Mouse (Mus musculus) forebrain, embryonic 10.5 days (tissue): Measurements from ENCODE around the gene Dnmt3l. TPM values are rescaled to one million over a fixed set of nuclear protein-coding genes. Genes with fewer than 3 reads are reported as not detected.
"Not testable (repeated sequence)": the region's sequence is repeated elsewhere in the genome, so short reads cannot be mapped to it uniquely, and the experiment has no call there.

Experiments used
- DNase-seq: peaks from one replicate; pipeline ENCODE4 v3.0.0-alpha.2; 2017; ENCODE audit warnings: low spot score; ENCODE audit errors: extremely low spot score
- H3K27ac ChIP-seq: fragments of 300-500 bp; sonication (generic); 2 replicates; pipeline ENCODE4 v1.5.1; 2016; ENCODE audit warnings: mild to moderate bottlenecking
- H3K27me3 ChIP-seq: fragments of 300-500 bp; sonication (generic); 2 replicates; pipeline ENCODE4 v1.6.1; 2016; ENCODE audit warnings: mild to moderate bottlenecking; ENCODE audit not compliant: poor library complexity, severe bottlenecking
- H3K36me3 ChIP-seq: fragments of 300-500 bp; sonication (generic); replicated peaks from 2 replicates; pipeline ENCODE4 v1.6.1; 2016; ENCODE audit warnings: mild to moderate bottlenecking, moderate library complexity
- H3K4me1 ChIP-seq: fragments of 300-500 bp; sonication (generic); 2 replicates; pipeline ENCODE4 v1.6.1; 2016
- H3K4me3 ChIP-seq: fragments of 300-500 bp; sonication (generic); 2 replicates; pipeline ENCODE4 v1.5.1; 2016; ENCODE audit warnings: mild to moderate bottlenecking, moderate library complexity
- H3K9me3 ChIP-seq: fragments of 300-500 bp; sonication (generic); 2 replicates; pipeline ENCODE4 v1.6.1; 2016; ENCODE audit warnings: mild to moderate bottlenecking, moderate library complexity
- WGBS: fragments of 180-500 bp; shearing (Covaris S2); methylation state at CpG from one replicate; pipeline ENCODE4 v1.1.7; 2016; 5-methylcytosine and 5-hydroxymethylcytosine counted together
- polyA plus RNA-seq: library from polyadenylated mRNA; unstranded; fragments of >200 nt; fragmentation: Nextera tagmentation; extraction: Ambion mirVana; gene quantifications from 2 replicates; pipeline ENCODE4 v1.2.1, GENCODE M21; 2016

The Dnmt3l gene
- polyA plus RNA-seq, 1 experiment from 2014 or later, result not detected

DNA sequence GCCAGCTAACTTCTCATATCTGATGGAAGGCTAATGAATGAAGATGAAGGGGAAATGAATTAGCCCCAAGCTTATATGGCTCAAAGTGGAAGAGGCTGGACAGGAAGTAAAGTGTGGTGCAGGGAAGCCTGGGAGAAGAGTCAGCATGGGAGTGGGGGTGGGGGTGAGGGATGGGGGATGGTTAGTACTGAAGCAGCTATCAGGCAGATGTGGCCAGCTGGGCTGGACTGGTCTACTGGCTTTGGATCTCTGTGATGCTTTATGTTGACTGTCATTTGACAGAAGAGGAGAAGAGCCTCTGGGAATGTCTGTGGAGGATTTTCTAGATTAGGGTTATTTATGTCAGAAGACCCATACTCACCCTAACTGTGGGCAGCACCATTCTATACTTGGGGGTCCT, 53.5 kb downstream of the Dnmt3l start:
- peaks cover 2% of the 10 kb centered on the region; the same call in 1 of the 2 replicates for H3K9me3 ChIP-seq
- no peaks in the 10 kb centered on the region for H3K27me3 ChIP-seq
- no peak overlapping the region for H3K4me3 ChIP-seq
- no peaks in the 10 kb centered on the region for H3K36me3 ChIP-seq
- no peak for DNase-seq
- H3K4me1 ChIP-seq, result no peaks in the 10 kb centered on the region
- no peak overlapping the region for H3K27ac ChIP-seq

DNA sequence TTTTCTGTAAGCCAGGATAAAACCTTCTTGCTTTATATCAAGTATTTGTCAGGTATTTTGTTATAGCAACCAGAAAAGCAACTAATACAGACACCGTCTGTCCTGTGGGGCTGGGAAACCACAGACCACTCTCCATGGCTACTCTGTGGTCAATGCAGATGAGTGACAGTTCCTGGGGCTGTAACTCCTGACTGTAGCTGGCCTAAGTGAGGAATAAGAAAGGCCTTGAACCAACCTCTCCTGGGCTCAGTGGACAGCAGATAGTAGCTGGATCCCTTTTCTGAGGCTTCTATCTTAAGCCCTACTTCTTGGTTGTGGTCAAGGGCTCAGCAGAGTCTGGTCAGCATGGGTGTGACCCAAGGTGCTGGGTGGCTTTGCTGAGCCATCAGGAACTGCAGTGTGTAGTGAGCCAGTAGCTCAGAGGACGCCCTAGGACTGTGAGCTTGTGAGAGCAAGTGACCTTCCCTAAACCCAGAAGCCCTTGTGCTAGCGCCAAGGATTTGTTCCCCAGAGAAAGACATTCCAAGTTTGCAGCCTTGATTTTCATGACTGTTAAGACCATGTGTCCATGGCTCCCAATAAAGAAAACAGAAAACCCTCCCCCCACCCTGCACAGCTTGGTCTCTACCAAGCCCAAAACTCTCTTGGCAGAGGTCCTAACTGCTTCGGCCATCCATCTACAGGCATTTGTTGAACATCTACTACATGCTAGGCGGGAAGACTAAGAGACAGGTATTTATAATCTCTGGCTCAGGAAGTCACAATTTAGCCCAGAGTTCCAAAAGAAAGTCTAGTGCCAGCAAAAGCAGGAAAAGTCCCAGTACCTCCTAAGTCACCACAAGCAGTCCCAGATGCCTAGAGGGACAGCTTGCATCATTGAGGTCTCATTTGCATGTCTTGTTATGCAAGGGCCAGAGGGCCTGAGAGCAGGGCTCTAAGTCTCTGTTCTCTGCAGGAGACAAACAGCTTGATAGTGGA, 54.5 kb downstream of the Dnmt3l start:
- WGBS, result 85% methylated on average over 5 of the region's 5 CpGs
- Histone ChIP-seq H3K4me1 (peaks cover 7% of the 10 kb centered on the region), H3K27ac (no peak overlapping the region)

DNA sequence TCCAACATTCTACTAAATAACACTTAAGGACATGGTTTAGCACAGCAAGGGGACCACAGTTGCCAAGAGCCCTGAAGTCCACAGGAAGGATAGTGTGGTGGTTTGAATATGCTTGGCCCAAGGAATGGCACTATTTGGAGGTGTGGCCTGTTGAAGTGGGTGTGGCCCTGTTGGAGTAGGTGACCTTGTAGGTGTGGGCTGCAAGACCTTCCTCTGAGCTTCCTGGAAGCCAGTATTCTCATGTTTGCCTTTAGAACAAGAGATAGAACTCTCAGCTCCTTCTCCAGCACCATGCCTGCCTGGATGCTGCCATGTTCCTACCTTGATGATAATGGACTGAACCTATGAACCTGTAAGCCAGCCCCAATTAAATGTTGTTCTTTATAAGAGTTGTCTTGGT, 58.1 kb downstream of the Dnmt3l start:
- H3K27me3 ChIP-seq, H3K27ac ChIP-seq, H3K36me3 ChIP-seq, DNase-seq, H3K9me3 ChIP-seq, H3K4me3 ChIP-seq: not testable (repeated sequence)
- H3K4me1 ChIP-seq, result peaks cover 13% of the 10 kb centered on the region

More for the DNA sequence above, 54.5 kb downstream of the Dnmt3l start:
- no peak for DNase-seq
- Histone ChIP-seq H3K4me3 (no peak overlapping the region), H3K9me3 (peaks cover 2% of the 10 kb centered on the region; the same call in 1 of the 2 replicates), H3K36me3 (no peaks in the 10 kb centered on the region), H3K27me3 (no peaks in the 10 kb centered on the region)

DNA sequence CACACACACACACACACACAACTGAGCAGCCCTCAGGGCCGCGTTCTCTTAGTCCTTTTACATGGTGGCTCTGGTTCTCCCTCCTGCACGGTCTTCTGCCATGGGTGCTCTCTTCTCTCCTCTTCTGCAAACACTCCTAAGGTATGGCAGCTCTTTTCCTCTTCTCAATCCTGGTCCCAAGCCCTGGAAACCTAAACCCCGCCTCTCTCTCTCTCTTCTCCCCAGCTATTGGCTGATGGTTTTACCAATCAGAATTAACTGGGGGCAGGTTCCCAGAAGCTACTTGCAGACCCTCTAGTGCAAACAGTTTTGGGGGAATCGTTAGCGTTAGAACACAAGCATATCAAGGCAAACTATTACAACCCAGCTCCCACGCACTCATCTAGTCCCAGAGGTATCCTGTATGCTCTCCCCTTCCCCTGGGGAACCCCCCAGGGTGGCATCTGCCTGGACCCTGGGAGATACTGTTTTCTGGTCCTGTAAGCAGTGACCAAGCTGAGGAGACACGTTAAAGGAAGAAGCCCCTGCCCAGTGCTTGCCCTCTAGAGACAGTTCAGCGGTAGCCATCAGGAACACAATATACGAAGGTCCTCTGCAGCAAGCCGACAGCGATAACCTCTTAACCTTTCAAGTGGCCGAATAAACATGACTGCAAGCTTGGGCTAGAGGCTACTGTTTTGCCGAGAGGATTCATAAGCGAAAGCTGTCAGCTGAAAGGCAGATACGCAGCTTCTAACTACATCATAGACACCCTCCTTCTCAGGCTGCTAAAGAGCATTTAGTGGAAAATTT, 59.4 kb downstream of the Dnmt3l start:
- Histone ChIP-seq H3K36me3 (no peaks in the 10 kb centered on the region), H3K4me1 (peaks cover 13% of the 10 kb centered on the region), H3K27me3 (no peaks in the 10 kb centered on the region), H3K4me3 (peak overlapping the region; percentile 44), H3K9me3 (peaks cover 2% of the 10 kb centered on the region; the same call in 1 of the 2 replicates), H3K27ac (no peak overlapping the region)
- 35% methylated on average over 16 of the region's 16 CpGs for WGBS
- no peak for DNase-seq

DNA sequence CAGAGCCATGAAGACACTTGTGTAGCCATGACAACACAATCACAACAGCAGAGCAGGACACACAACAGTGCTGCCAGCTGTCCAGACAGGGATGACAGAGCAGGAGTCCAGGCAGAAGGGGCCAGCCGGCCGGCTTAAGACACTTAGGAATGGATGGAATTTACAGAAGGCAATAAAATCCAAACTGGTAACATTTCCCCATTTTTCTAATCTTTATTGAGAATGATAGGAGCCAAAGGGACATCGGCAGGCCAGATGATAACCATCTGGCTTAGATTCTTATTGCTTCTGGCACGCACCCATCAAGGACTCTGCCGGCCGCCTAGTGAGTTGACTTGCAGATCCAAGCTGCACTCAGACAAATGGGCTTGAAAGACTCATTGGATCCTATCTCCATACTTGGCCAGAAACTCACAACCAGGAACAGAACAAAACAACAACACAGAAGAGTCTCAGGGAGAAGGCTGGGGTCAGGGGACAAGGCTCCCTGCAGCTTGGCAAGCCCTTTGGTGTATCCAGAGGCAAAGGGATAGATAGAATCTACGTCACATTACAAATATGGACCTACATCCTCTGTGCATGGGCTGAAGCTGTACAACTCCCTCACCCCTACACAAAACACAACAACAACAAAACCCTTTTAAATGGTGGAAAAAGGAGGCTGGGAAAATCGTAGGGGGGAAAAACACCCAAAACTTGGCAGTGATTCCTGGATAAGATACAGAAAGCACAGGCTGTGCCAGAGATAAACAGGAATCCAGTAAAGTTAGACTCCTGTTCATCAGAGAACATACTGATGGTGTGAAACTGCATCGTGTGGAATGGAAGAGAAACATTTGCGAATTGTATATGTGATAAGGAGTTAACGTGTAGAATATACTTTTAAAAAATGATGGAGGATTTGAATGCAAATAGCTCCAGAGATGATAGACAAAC, 63.1 kb downstream of the Dnmt3l start:
- Histone ChIP-seq H3K27ac (no peak overlapping the region), H3K36me3 (no peaks in the 10 kb centered on the region), H3K4me1 (peaks cover 13% of the 10 kb centered on the region), H3K27me3 (no peaks in the 10 kb centered on the region), H3K4me3 (no peak overlapping the region), H3K9me3 (0 out of 2 replicates have a peak, but pooled peaks cover 4% of the 10 kb centered on the region)
- DNase-seq, result no peak
- 91% methylated on average over 11 of the region's 11 CpGs for WGBS

DNA sequence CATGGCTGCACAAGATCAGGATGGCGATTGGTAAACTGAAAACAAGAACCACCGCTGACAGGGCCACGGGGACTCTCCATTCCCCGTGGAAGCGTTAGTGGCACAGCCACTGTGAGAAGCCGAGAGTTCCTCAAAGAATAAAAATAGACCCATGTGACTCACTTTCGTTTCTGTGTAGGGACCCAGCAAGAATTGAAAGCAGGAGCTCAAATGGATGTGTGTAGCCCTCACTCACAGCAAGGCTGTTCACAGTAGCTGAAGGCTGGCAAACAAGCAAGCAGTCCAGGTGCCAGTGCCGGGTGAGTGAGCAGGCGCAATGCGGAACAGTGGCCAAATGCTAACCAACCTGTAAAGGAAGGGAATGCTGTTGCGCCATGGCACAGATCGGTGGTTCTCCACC, 63.8 kb downstream of the Dnmt3l start:
- 90% methylated on average over 12 of the region's 12 CpGs for WGBS
- 0 out of 2 replicates have a peak, but pooled peaks cover 4% of the 10 kb centered on the region for H3K9me3 ChIP-seq
- DNase-seq, result no peak
- no peaks in the 10 kb centered on the region for H3K27me3 ChIP-seq
- H3K36me3 ChIP-seq, result no peaks in the 10 kb centered on the region
- H3K4me1 ChIP-seq, result peaks cover 13% of the 10 kb centered on the region
- H3K4me3 ChIP-seq, result no peak overlapping the region
- H3K27ac ChIP-seq, result no peak overlapping the region

Other genes starting within 250 kb of the Dnmt3l start
- gene Gm9639, start 246.9 kb upstream of the Dnmt3l start, polyA plus RNA-seq, result not detected in 2 replicates
- gene Gm19668, start 242.8 kb upstream of the Dnmt3l start, polyA plus RNA-seq, result not detected in 2 replicates
- not detected in 2 replicates for gene Gm9507, start 230.1 kb upstream of the Dnmt3l start, polyA plus RNA-seq
- not detected in 2 replicates for gene Gm2696, start 227.3 kb upstream of the Dnmt3l start, polyA plus RNA-seq
- gene Krtap10-4, start 214.9 kb upstream of the Dnmt3l start, polyA plus RNA-seq, result not detected in 2 replicates
- gene Krtap10-10, start 206.0 kb upstream of the Dnmt3l start, polyA plus RNA-seq, result not detected in 2 replicates
- gene Gm36176, start 195.1 kb upstream of the Dnmt3l start, polyA plus RNA-seq, result not detected in 2 replicates
- gene Gm10318, start 189.1 kb upstream of the Dnmt3l start, polyA plus RNA-seq, result not detected in 2 replicates
- gene Gm3285, start 180.0 kb upstream of the Dnmt3l start, polyA plus RNA-seq, result not detected in 2 replicates
- gene Lrrc3, start 139.4 kb upstream of the Dnmt3l start, polyA plus RNA-seq, result 2.4 and 2.5 TPM in 2 replicates
- gene Trpm2, start 71.4 kb upstream of the Dnmt3l start, polyA plus RNA-seq, result 0.53 and 0.57 TPM in 2 replicates
- gene 1810043G02Rik, start 63.4 kb upstream of the Dnmt3l start, polyA plus RNA-seq, result 33.9 and 37.4 TPM in 2 replicates
- gene Pfkl, start 31.9 kb upstream of the Dnmt3l start, polyA plus RNA-seq, result 262 and 282 TPM in 2 replicates
- gene Aire, start 1.7 kb downstream of the Dnmt3l start, polyA plus RNA-seq, result 0.28 and 0.33 TPM in 2 replicates
- 2.6 and 2.9 TPM in 2 replicates for gene Icosl, start 27.4 kb downstream of the Dnmt3l start, polyA plus RNA-seq
- gene D10Jhu81e, start 127.8 kb downstream of the Dnmt3l start, polyA plus RNA-seq, result 14.9 and 20.8 TPM in 2 replicates
- gene Pwp2, start 143.2 kb downstream of the Dnmt3l start, polyA plus RNA-seq, result 34.7 and 35.8 TPM in 2 replicates
- 8.1 and 9.7 TPM in 2 replicates for gene Trappc10, start 202.7 kb downstream of the Dnmt3l start, polyA plus RNA-seq